Mouse (Mus musculus): ENCODE results near the gene Ube2f. TPM values are rescaled to one million over a fixed set of nuclear protein-coding genes. Genes with fewer than 3 reads are reported as not detected.

Gene Ube2f
- polyA plus RNA-seq, 1 experiment from 2014 or later = 59.6 TPM

Other genes starting within 250 kb of the Ube2f start
- 0.24 and 0.48 TPM in 2 replicates for gene Rbm44, start 105.2 kb upstream of the Ube2f start, polyA plus RNA-seq (2015; fragmentation: Nextera tagmentation; extraction: Ambion mirVana)
- 6.7 and 14.0 TPM in 2 replicates for gene Ramp1, start 70.5 kb upstream of the Ube2f start, polyA plus RNA-seq (2015; fragmentation: Nextera tagmentation; extraction: Ambion mirVana)
- gene Scly, start 48.0 kb downstream of the Ube2f start, polyA plus RNA-seq (2015; fragmentation: Nextera tagmentation; extraction: Ambion mirVana) = 11.2 and 12.1 TPM in 2 replicates
- gene Espnl, start 71.8 kb downstream of the Ube2f start, polyA plus RNA-seq (2015; fragmentation: Nextera tagmentation; extraction: Ambion mirVana) = 0.04 and 0.13 TPM in 2 replicates
- gene Klhl30, start 100.7 kb downstream of the Ube2f start, polyA plus RNA-seq (2015; fragmentation: Nextera tagmentation; extraction: Ambion mirVana) = 0.11 and 0.13 TPM in 2 replicates
- gene Erfe, start 116.1 kb downstream of the Ube2f start, polyA plus RNA-seq (2015; fragmentation: Nextera tagmentation; extraction: Ambion mirVana) = 0.18 and 0.25 TPM in 2 replicates
- 141 and 143 TPM in 2 replicates for gene Ilkap, start 148.5 kb downstream of the Ube2f start, polyA plus RNA-seq (2015; fragmentation: Nextera tagmentation; extraction: Ambion mirVana)
- gene Hes6, start 163.7 kb downstream of the Ube2f start, polyA plus RNA-seq (2015; fragmentation: Nextera tagmentation; extraction: Ambion mirVana) = 153 and 173 TPM in 2 replicates
- gene Per2, start 209.0 kb downstream of the Ube2f start, polyA plus RNA-seq (2015; fragmentation: Nextera tagmentation; extraction: Ambion mirVana) = 4.5 and 5.1 TPM in 2 replicates
- 10.8 and 10.9 TPM in 2 replicates for gene Traf3ip1, start 244.3 kb downstream of the Ube2f start, polyA plus RNA-seq (2015; fragmentation: Nextera tagmentation; extraction: Ambion mirVana)